In the genomic region with DNA sequence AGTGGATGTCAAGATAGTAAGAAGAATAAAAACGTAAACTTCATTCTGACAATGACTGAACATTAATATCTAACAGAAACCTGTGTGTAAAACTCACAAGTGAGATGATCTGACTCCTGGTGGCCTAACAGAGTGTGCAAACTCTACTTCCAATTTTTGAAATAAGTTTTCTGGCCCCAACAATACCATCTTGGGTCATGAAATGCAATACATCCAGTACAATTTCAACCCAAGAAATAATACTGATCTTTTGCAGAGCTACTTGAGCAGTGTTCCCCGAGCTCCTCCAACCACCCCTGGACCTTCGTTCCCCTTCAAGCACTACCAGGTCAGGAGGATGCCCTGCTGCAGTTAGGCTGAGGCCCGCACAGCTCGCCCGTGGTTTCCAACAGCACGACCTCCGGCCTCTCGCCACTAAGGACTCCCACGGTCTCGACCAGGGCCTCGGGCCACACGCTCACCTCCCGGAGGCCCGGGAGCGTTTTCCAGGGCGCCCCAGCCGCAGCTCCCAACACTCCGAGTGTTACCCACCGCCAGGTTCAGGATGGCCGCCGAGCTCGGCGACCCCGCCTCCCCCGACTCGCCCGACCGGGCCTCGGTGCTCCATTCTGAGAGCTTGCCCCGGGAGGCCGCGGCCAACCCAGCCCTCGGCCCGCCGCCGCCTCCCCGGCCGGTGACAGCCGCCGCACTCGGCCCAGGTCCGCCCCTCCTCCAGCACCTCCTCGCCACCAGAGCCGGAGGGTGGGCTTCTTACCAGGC, we compare ENCODE assay signal across 9 mouse cellular contexts. TPM values are rescaled to one million over a fixed set of nuclear protein-coding genes. Genes with fewer than 3 reads are reported as not detected.
DNase-seq lines count a peak whose midpoint lies in the region; ATAC-seq and TF ChIP-seq lines count a peak whose summit lies in the region.
"Had no signal": no experiment of that assay in that cellular context is flagged by ENCODE, and none has a peak within 500 bp of the region (broad histone marks: within the 10 kb centered on the region; RNA-seq: fewer than 3 reads in every experiment).

No protein-coding gene starts in this region.

- peak overlapping the region; percentile 97 for H3K9ac ChIP-seq in embryonic facial prominence, embryonic 13.5 days
- H3K9ac ChIP-seq in hindbrain, embryonic 12.5 days, result peak overlapping the region; percentile 97

- H3K4me3 ChIP-seq in G1E (ENCODE audit: low read depth, low read length), result peak overlapping the region; percentile 87
- H3K4me3 ChIP-seq in embryonic facial prominence, embryonic 13.5 days, result peak overlapping the region; percentile 98
- H3K4me3 ChIP-seq in hindbrain, embryonic 12.5 days, result peak overlapping the region; percentile 79
- H3K4me3 ChIP-seq in megakaryocyte, embryonic 14.5 days (replicated peaks), result peak overlapping the region; percentile 99
- H3K4me3 ChIP-seq in small intestine, adult 2 months (ENCODE audit: low read depth, low read length), result peak overlapping the region; percentile 93

- peak overlapping the region; percentile 64 for H3K4me2 ChIP-seq in embryonic facial prominence, embryonic 13.5 days
- peak overlapping the region; percentile 61 for H3K4me2 ChIP-seq in hindbrain, embryonic 12.5 days (replicated peaks)

- TF ChIP-seq CTCF in G1E (IDR thresholded peaks at IDR 0.05; ENCODE audit: low read depth, low read length), result no peak
- no peak for TF ChIP-seq CTCF in small intestine, adult 2 months (IDR thresholded peaks at IDR 0.05; ENCODE audit: extremely low read depth, insufficient read length, insufficient replicate concordance, low read depth, low read length)

- H3K9me3 ChIP-seq in G1E (replicated peaks), result no peaks in the 10 kb centered on the region
- no peaks in the 10 kb centered on the region for H3K9me3 ChIP-seq in embryonic facial prominence, embryonic 13.5 days
- H3K9me3 ChIP-seq in hindbrain, embryonic 12.5 days (replicated peaks), result no peaks in the 10 kb centered on the region
- no peaks in the 10 kb centered on the region for H3K9me3 ChIP-seq in megakaryocyte, embryonic 14.5 days

- peak overlapping the region; percentile 97 for H3K27ac ChIP-seq in embryonic facial prominence, embryonic 13.5 days
- peak overlapping the region; percentile 94 for H3K27ac ChIP-seq in hindbrain, embryonic 12.5 days
- peak overlapping the region; percentile 78 for H3K27ac ChIP-seq in small intestine, adult 2 months (ENCODE audit: insufficient read depth, low read depth, low read length)

- DNase-seq in frontal cortex, postnatal 10 days (ENCODE audit: low spot score in 2 of 2), result no peak
- DNase-seq in G1E (ENCODE audit: low spot score), result peak; percentile 34
- peak; percentile 8 to 54 for DNase-seq in left cerebral cortex, postnatal 10 days (ENCODE audit: extremely low spot score in 1 of 2, low spot score in 2 of 2)

- ATAC-seq in frontal cortex, adult (ENCODE audit: low TSS enrichment), result peak; percentile 65
- ATAC-seq in G1E (ENCODE audit: extremely low read depth, insufficient number of reproducible peaks, low FRiP score, poor library complexity, severe bottlenecking), result no peak
- peak; percentile 82 for ATAC-seq in embryonic facial prominence, embryonic 13.5 days (ENCODE audit: insufficient number of reproducible peaks, insufficient read depth, low FRiP score, low TSS enrichment, low read depth)
- peak; percentile 93 for ATAC-seq in hindbrain, embryonic 12.5 days (ENCODE audit: low FRiP score)

- peaks cover 34% of the 10 kb centered on the region for H3K4me1 ChIP-seq in G1E (ENCODE audit: insufficient read depth, low read depth, low read length)
- peaks cover 16% of the 10 kb centered on the region for H3K4me1 ChIP-seq in embryonic facial prominence, embryonic 13.5 days
- peaks cover 15% of the 10 kb centered on the region for H3K4me1 ChIP-seq in hindbrain, embryonic 12.5 days
- H3K4me1 ChIP-seq in megakaryocyte, embryonic 14.5 days, result peaks cover 71% of the 10 kb centered on the region
- no peaks in the 10 kb centered on the region; the same call in 1 of the 2 replicates for H3K4me1 ChIP-seq in small intestine, adult 2 months (ENCODE audit: control insufficient read depth, insufficient read depth, insufficient read length, low read length)

- peaks cover 9% of the 10 kb centered on the region for H3K36me3 ChIP-seq in G1E (replicated peaks)
- H3K36me3 ChIP-seq in embryonic facial prominence, embryonic 13.5 days, result no peaks in the 10 kb centered on the region
- H3K36me3 ChIP-seq in hindbrain, embryonic 12.5 days, result no peaks in the 10 kb centered on the region
- H3K36me3 ChIP-seq in megakaryocyte, embryonic 14.5 days (replicated peaks; ENCODE audit: low read length), result peaks cover 9% of the 10 kb centered on the region
- H3K36me3 ChIP-seq in small intestine, adult 2 months (ENCODE audit: control insufficient read depth, insufficient read depth, low read length), result no peaks in the 10 kb centered on the region

- TF ChIP-seq POLR2A in small intestine, adult 2 months (IDR thresholded peaks at IDR 0.05; ENCODE audit: low read depth, low read length), result no peak

- intact Hi-C loops in left cerebral cortex, postnatal 10 days (cut with DNase I), result no loop called here

- H3K27me3 ChIP-seq in G1E (ENCODE audit: insufficient read depth, low read length), result no peaks in the 10 kb centered on the region
- H3K27me3 ChIP-seq in embryonic facial prominence, embryonic 13.5 days, result no peaks in the 10 kb centered on the region
- H3K27me3 ChIP-seq in hindbrain, embryonic 12.5 days, result no peaks in the 10 kb centered on the region
- H3K27me3 ChIP-seq in megakaryocyte, embryonic 14.5 days (replicated peaks), result no peaks in the 10 kb centered on the region
- no peaks in the 10 kb centered on the region for H3K27me3 ChIP-seq in small intestine, adult 2 months (ENCODE audit: control insufficient read depth, insufficient read depth, low read length)

- under 1% methylated on average over 45 of the region's 45 CpGs for WGBS in embryonic facial prominence, embryonic 13.5 days
- under 1% methylated on average over 41 of the region's 45 CpGs for WGBS in hindbrain, embryonic 12.5 days
- under 1% methylated on average over 45 of the region's 45 CpGs for WGBS in small intestine, adult 2 months

RNA-seq across cellular contexts. Expression of gene Mtmr3, which starts 0.6 kb away (rescaled TPM):
- 56.1 and 68.9 TPM in 2 replicates for total RNA-seq in G1E (2014; fragmentation: Nextera tagmentation)
- total RNA-seq in G1E (2017), result 81.4 and 81.9 TPM in 2 replicates
- polyA plus RNA-seq in G1E (2012), result 21.7 and 26.4 TPM in 2 replicates
- 26.7 and 30.6 TPM in 2 replicates for polyA plus RNA-seq in embryonic facial prominence, embryonic 13.5 days (2015; fragmentation: Nextera tagmentation; extraction: Ambion mirVana)
- polyA plus RNA-seq in hindbrain, embryonic 12.5 days (2016; fragmentation: Nextera tagmentation; extraction: Ambion mirVana), result 47.8 TPM in 2 replicates
- 10 to 100 TPM; 63.5 to 67.4 TPM for total RNA-seq in left cerebral cortex, postnatal 10 days (2021)
- 4.3 and 8.7 TPM in 2 replicates for polyA plus RNA-seq in megakaryocyte, embryonic 14.5 days (2012; ENCODE audit: insufficient read depth, low replicate concordance)
- 10.4 and 19.6 TPM in 2 replicates for polyA plus RNA-seq in small intestine, adult 2 months (2012; rRNA removed)

RNA-seq across cellular contexts. Expression of gene Gm11032, which starts 25.8 kb away (rescaled TPM):
- total RNA-seq in G1E (2014; fragmentation: Nextera tagmentation), result not detected in 2 replicates
- not detected in 2 replicates for total RNA-seq in G1E (2017)
- polyA plus RNA-seq in G1E (2012), result not detected in 2 replicates
- not detected in 2 replicates for polyA plus RNA-seq in embryonic facial prominence, embryonic 13.5 days (2015; fragmentation: Nextera tagmentation; extraction: Ambion mirVana)
- polyA plus RNA-seq in hindbrain, embryonic 12.5 days (2016; fragmentation: Nextera tagmentation; extraction: Ambion mirVana), result not detected in 2 replicates
- total RNA-seq in left cerebral cortex, postnatal 10 days (2021), result not detected
- not detected in 2 replicates for polyA plus RNA-seq in megakaryocyte, embryonic 14.5 days (2012; ENCODE audit: insufficient read depth, low replicate concordance)
- polyA plus RNA-seq in small intestine, adult 2 months (2012; rRNA removed), result not detected in 2 replicates
- total RNA-seq: layer of hippocampus, adult 8-10 months had no signal

RNA-seq across cellular contexts. Expression of gene Ascc2, which starts 43.5 kb away (rescaled TPM):
- total RNA-seq in G1E (2014; fragmentation: Nextera tagmentation) (27.8 and 28.4 TPM in 2 replicates), G1E (2017) (22.0 and 22.8 TPM in 2 replicates)
- polyA plus RNA-seq in G1E (2012), result 52.0 and 53.0 TPM in 2 replicates
- polyA plus RNA-seq in embryonic facial prominence, embryonic 13.5 days (2015; fragmentation: Nextera tagmentation; extraction: Ambion mirVana), result 33.8 and 35.5 TPM in 2 replicates
- polyA plus RNA-seq in hindbrain, embryonic 12.5 days (2016; fragmentation: Nextera tagmentation; extraction: Ambion mirVana), result 30.4 and 35.5 TPM in 2 replicates
- total RNA-seq in left cerebral cortex, postnatal 10 days (2021), result 10 to 100 TPM; 20.3 to 21.2 TPM
- polyA plus RNA-seq in megakaryocyte, embryonic 14.5 days (2012; ENCODE audit: insufficient read depth, low replicate concordance), result 30.5 and 53.9 TPM in 2 replicates
- 7.8 and 17.2 TPM in 2 replicates for polyA plus RNA-seq in small intestine, adult 2 months (2012; rRNA removed)

Comparison
In these comparisons a context has a peak if more than half of its experiments do, and no peak if none do; other contexts are left out.
1. DNase-seq: peak in G1E (single experiment) and left cerebral cortex, postnatal 10 days (2 of 2); none in frontal cortex, postnatal 10 days (0 of 2).
2. Peak in every context shown above with its lines, with median percentiles within 50 percentile points of each other: H3K4me3 ChIP-seq and H3K27ac ChIP-seq.